Mouse (Mus musculus) liver, embryonic 16.5 days (tissue): ENCODE results near the gene Tm7sf2. TPM values are rescaled to one million over a fixed set of nuclear protein-coding genes. Genes with fewer than 3 reads are reported as not detected.
A peak's percentile ranks its signal among the peaks of the same experiment; 100 is the strongest.
"Not testable (repeated sequence)": the region's sequence is repeated elsewhere in the genome, so short reads cannot be mapped to it uniquely, and the experiment has no call there.

Source experiments
- ATAC-seq: fragments of 200-750 bp; cut with Nextera tagmentation; 2 replicates; pipeline ENCODE4 v1.8.0; 2017; ENCODE audit warnings: low read depth, mild to moderate bottlenecking, moderate number of reproducible peaks, moderate library complexity
- H3K27ac ChIP-seq: fragments of 300-500 bp; sonication (generic); 2 replicates; pipeline ENCODE4 v1.5.1; 2014; ENCODE audit warnings: mild to moderate bottlenecking, low read length
- H3K27me3 ChIP-seq: fragments of 300-500 bp; sonication (generic); 2 replicates; pipeline ENCODE4 v1.6.1; 2014; ENCODE audit warnings: low read depth, low read length, mixed read lengths; ENCODE audit not compliant: control insufficient read depth, insufficient read depth
- H3K36me3 ChIP-seq: fragments of 300-500 bp; sonication (generic); 2 replicates; pipeline ENCODE4 v1.6.1; 2014; ENCODE audit warnings: mild to moderate bottlenecking; ENCODE audit not compliant: control insufficient read depth, insufficient read depth
- H3K4me1 ChIP-seq: fragments of 300-500 bp; sonication (generic); 2 replicates; pipeline ENCODE4 v1.6.1; 2014; ENCODE audit warnings: low read depth, low read length, mixed read lengths; ENCODE audit not compliant: control insufficient read depth
- H3K4me2 ChIP-seq: fragments of 300-500 bp; sonication (generic); 2 replicates; pipeline ENCODE4 v1.6.1; 2014; ENCODE audit warnings: low read depth, low read length, mixed read lengths
- H3K4me3 ChIP-seq: fragments of 300-500 bp; sonication (generic); 2 replicates; pipeline ENCODE4 v1.5.1; 2014; ENCODE audit warnings: low read depth, mild to moderate bottlenecking, low read length
- H3K9ac ChIP-seq: fragments of 300-500 bp; sonication (generic); 2 replicates; pipeline ENCODE4 v1.6.1; 2014; ENCODE audit warnings: low read depth, low read length
- H3K9me3 ChIP-seq: fragments of 300-500 bp; sonication (generic); replicated peaks from 2 replicates; pipeline ENCODE4 v1.6.1; 2016; ENCODE audit warnings: low read length; ENCODE audit not compliant: control insufficient read depth
- WGBS: fragments of 180-500 bp; shearing (Covaris S2); extraction: QIAGEN DNeasy Blood & Tissue Kit; methylation state at CpG from one replicate; pipeline ENCODE4 v1.1.7; 2014; ENCODE audit not compliant: insufficient replicate concordance; 5-methylcytosine and 5-hydroxymethylcytosine counted together
- polyA plus RNA-seq: library from polyadenylated mRNA; unstranded; fragments of >200 nt; fragmentation: Nextera tagmentation; extraction: Ambion mirVana; gene quantifications from 2 replicates; pipeline ENCODE4 v1.2.1, GENCODE M21; 2015

Tm7sf2 gene
- polyA plus RNA-seq, 1 experiment from 2014 or later: 53.7 TPM

DNA sequence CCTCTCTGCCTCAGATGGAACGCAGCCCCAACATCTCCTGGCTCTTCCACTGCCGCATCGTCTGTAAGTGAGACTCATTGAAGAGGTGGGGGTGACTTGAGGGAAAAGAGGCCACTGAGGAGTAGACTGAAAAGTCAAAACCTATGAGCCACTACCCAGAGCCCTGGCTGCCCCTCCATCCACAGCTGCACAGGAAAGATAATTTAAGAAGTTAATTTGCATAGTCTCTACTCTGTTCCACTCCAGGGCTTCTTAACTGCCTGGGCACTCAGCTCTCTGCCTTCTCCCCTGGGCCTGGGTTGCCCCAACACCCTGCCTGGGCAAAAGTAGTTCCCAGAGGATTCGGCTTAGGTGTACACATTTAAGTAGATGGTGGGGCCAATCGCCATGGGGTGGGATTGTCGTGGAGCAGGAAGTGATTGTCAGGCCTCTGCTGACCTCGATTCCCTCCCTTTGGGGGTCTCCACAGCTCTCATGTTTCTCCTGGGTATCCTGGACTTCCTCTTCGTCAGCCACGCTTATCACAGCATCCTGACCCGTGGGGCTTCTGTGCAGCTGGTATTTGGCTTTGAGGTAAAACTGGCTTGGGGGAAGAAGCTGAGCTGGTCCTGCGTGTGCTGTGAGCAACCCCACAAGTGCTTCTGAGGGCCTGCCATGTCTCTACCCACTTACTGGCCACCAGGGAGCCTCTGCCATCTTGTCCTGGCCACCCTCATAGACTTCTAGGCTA lies 19.3 kb downstream of the Tm7sf2 start:
- 59% methylated on average over 11 of the region's 11 CpGs for WGBS
- Histone ChIP-seq H3K27me3 (no peaks in the 10 kb centered on the region), H3K36me3 (peaks cover 54% of the 10 kb centered on the region), H3K4me2 (peak overlapping the region; percentile 98), H3K9ac (peak overlapping the region; percentile 1), H3K4me3 (peak overlapping the region; percentile 3; the same call in 1 of the 2 replicates), H3K9me3 (no peaks in the 10 kb centered on the region), H3K4me1 (peaks cover 35% of the 10 kb centered on the region), H3K27ac (peak overlapping the region; percentile 9; the same call in 1 of the 2 replicates)
- ATAC-seq: no peak

DNA sequence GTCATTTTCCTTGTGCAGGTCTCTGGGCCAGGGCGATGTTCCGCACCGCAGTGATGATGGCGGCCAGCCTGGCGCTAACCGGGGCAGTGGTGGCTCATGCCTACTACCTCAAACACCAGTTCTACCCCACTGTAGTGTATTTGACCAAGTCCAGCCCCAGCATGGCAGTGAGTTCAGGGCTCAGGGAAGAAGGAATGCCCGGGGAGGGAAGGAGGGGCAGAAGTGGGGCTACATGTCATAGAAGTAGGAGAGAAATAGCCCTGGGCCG lies 20.3 kb downstream of the Tm7sf2 start:
- no peaks in the 10 kb centered on the region for H3K27me3 ChIP-seq
- peaks cover 33% of the 10 kb centered on the region for H3K4me1 ChIP-seq
- H3K4me3 ChIP-seq: peak overlapping the region; percentile 84
- WGBS: 78% methylated on average over 8 of the region's 8 CpGs
- ATAC-seq: no peak
- peak overlapping the region; percentile 86 for H3K9ac ChIP-seq
- H3K9me3 ChIP-seq: no peaks in the 10 kb centered on the region
- H3K27ac ChIP-seq: no peak overlapping the region; the same call in 1 of the 2 replicates
- H3K4me2 ChIP-seq: peak overlapping the region; percentile 98
- H3K36me3 ChIP-seq: peaks cover 44% of the 10 kb centered on the region

DNA sequence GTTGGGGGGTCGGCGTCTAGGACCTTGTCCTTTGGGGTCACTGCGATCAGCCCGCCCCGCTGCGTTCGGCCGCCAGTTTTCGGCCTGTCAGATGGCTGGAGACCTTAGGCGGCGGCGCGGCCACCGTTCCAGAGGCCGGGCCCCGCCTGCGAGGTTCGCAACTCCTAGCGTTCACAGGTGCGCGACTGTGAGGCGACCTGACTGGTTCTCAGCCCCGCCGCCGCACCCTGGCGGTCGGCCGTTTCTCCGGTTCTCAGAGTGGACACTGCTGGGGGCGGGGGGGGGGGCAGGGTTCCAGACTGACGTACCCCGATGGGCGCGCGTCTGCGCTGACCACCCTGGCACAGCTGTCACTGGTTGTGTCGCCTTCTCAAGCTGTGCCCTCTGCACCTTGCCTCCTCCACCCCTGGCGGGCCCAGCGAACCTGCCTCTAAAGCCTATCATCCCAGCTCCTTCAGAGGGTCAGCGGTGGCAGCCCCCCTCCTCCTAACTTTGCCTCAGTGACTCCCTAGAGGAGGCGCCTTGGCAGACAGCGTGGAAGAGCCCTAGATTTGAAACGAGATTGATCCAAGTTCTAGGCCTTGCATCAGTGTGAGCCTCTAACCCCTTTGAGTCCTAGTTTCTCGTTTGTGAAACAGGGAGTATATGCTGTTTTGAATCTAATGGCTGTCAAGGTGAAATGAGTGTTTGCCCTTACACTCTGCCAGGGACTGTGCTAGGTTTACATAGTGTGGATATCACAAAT lies 20.8 kb downstream of the Tm7sf2 start:
- ATAC-seq: peak; percentile 7
- peak overlapping the region; percentile 84 for H3K4me3 ChIP-seq
- no peaks in the 10 kb centered on the region for H3K27me3 ChIP-seq
- peak overlapping the region; percentile 98 for H3K27ac ChIP-seq
- no peaks in the 10 kb centered on the region for H3K9me3 ChIP-seq
- peak overlapping the region; percentile 98 for H3K4me2 ChIP-seq
- peak overlapping the region; percentile 86 for H3K9ac ChIP-seq
- peaks cover 39% of the 10 kb centered on the region for H3K36me3 ChIP-seq
- under 1% methylated on average over 44 of the region's 44 CpGs for WGBS
- peaks cover 33% of the 10 kb centered on the region for H3K4me1 ChIP-seq

DNA sequence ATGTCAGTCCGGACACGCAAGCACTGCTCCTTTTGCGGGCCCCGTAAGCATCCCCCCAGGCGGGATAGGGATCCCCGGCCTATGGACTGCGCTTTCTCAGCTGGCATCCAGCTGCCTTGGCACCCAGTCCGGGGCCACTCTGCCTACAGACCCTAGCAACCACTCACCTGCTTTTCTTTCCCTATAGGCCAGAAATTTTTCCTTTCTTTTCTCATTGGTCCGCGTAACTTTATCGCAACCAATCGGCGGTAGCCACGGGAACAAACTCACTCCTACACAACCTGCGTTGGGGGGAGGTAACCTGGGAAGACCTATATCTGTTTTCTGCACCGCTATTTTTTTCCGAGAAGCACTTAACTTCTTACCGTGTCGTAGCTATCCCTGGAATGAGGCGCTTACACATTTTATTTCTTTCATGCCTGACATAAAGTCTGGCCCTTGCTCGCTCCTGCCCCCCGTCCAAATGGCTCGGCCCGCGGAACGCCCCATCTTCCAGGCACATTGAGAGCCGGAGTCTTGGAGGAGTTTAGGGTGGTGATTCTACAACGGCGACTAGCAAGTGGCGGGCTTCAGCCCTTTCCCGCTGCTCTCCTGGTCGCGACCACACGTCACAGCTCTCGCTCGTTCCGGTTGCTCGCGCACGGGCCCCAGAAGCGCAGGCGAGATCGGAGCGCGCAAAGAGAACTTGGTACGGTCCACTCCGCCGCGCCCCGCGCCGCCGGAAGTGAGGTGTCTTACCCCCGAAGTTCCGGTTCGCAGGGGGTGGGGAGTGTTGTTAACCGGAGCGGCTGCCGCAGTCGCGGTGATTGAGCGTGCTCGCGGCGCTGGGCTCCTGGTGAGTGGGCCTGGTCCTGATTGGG lies 21.6 kb downstream of the Tm7sf2 start, which contains the start of gene Syvn1:
Gene Syvn1 (plus strand): TSS at position 283 of the 860 bp plus-strand sequence.
- H3K4me2 ChIP-seq: peak within 1 kb of the TSS; percentile 98
- no peaks in the 10 kb centered on the region for H3K27me3 ChIP-seq
- peak within 1 kb of the TSS; percentile 84 for H3K4me3 ChIP-seq
- peak within 1 kb of the TSS; percentile 98 for H3K27ac ChIP-seq
- peaks cover 31% of the 10 kb centered on the region for H3K36me3 ChIP-seq
- peak; percentile 90 for ATAC-seq
- WGBS: under 1% methylated on average over 65 of the region's 65 CpGs
- peak within 1 kb of the TSS; percentile 86 for H3K9ac ChIP-seq
- no peaks in the 10 kb centered on the region for H3K9me3 ChIP-seq
- H3K4me1 ChIP-seq: peaks cover 33% of the 10 kb centered on the region

- peak overlapping the region; percentile 98 for H3K27ac ChIP-seq
- 9% methylated on average over 20 of the region's 20 CpGs for WGBS
- H3K4me1 ChIP-seq: peaks cover 33% of the 10 kb centered on the region
- peak; percentile 55 for ATAC-seq
- H3K4me3 ChIP-seq: peak overlapping the region; percentile 84
- H3K9me3 ChIP-seq: no peaks in the 10 kb centered on the region
- H3K27me3 ChIP-seq: no peaks in the 10 kb centered on the region
- H3K4me2 ChIP-seq: peak overlapping the region; percentile 98
- peak overlapping the region; percentile 86 for H3K9ac ChIP-seq
- H3K36me3 ChIP-seq: peaks cover 22% of the 10 kb centered on the region
These were observed 22.5 kb downstream of the Tm7sf2 start for GRCm38 (mm10) chr19:6045366-6046293.

- ATAC-seq: not testable (repeated sequence)
- 19% methylated on average over 4 of the region's 4 CpGs for WGBS
These were observed 24.1 kb downstream of the Tm7sf2 start for GRCm38 (mm10) chr19:6044102-6044501.

DNA sequence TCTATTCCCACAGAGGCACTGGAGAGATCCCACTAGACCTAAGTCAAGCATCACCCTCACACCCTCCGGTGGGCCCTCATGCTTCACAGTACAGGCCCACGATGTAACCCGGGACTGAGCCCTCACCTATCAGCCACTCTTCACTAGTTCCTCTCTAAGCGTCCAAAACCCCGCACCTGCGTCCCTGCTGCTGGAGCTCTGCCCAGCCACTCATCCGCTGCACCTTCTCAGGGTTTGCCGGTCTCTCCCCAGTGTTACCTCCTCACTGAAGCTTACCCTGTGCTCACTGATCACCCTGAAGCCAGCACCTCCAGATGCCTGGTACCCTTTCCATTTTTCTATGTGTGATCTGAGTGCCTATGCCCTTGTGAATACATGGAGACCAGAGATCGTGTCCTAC lies 25.9 kb downstream of the Tm7sf2 start:
- peaks cover 15% of the 10 kb centered on the region for H3K4me1 ChIP-seq
- no peak overlapping the region for H3K27ac ChIP-seq
- no peak for ATAC-seq
- H3K4me2 ChIP-seq: no peak overlapping the region
- H3K27me3 ChIP-seq: no peaks in the 10 kb centered on the region
- H3K36me3 ChIP-seq: no peaks in the 10 kb centered on the region
- no peak overlapping the region for H3K4me3 ChIP-seq
- no peak overlapping the region for H3K9ac ChIP-seq
- no peaks in the 10 kb centered on the region for H3K9me3 ChIP-seq
- 83% methylated on average over 9 of the region's 9 CpGs for WGBS

More at GRCm38 (mm10) chr19:6044102-6044501, 24.1 kb downstream of the Tm7sf2 start:
- peaks cover 32% of the 10 kb centered on the region for H3K4me1 ChIP-seq
- H3K27me3 ChIP-seq, H3K9me3 ChIP-seq, H3K9ac ChIP-seq, H3K4me2 ChIP-seq, H3K36me3 ChIP-seq, H3K27ac ChIP-seq, H3K4me3 ChIP-seq: not testable (repeated sequence)

GRCm38 (mm10) chr19:6040002-6040401 lies 28.2 kb downstream of the Tm7sf2 start:
- H3K36me3 ChIP-seq: no peaks in the 10 kb centered on the region
- no peak for ATAC-seq
- H3K27ac ChIP-seq: no peak overlapping the region
- peaks cover 11% of the 10 kb centered on the region for H3K4me1 ChIP-seq
- no peaks in the 10 kb centered on the region for H3K9me3 ChIP-seq
- H3K27me3 ChIP-seq: no peaks in the 10 kb centered on the region
- no peak overlapping the region for H3K9ac ChIP-seq
- no peak overlapping the region for H3K4me3 ChIP-seq
- no peak overlapping the region for H3K4me2 ChIP-seq
